Mouse (Mus musculus) embryonic facial prominence, embryonic 10.5 days (tissue): ENCODE measurements around the gene Gm49416. TPM values are rescaled to one million over a fixed set of nuclear protein-coding genes. Genes with fewer than 3 reads are reported as not detected.
"Not testable (repeated sequence)": the region's sequence is repeated elsewhere in the genome, so short reads cannot be mapped to it uniquely, and the experiment has no call there.

Source experiments
- DNase-seq: peaks from one replicate; pipeline ENCODE4 v3.0.0-alpha.2; 2017; ENCODE audit warnings: low spot score
- H3K27ac ChIP-seq: fragments of 300-500 bp; sonication (generic); replicated peaks from 2 replicates; pipeline ENCODE4 v1.5.1; 2016; ENCODE audit warnings: mild to moderate bottlenecking
- H3K27me3 ChIP-seq: fragments of 300-500 bp; sonication (generic); replicated peaks from 2 replicates; pipeline ENCODE4 v1.6.1; 2016; ENCODE audit warnings: low read depth, mild to moderate bottlenecking; ENCODE audit not compliant: poor library complexity, severe bottlenecking
- H3K36me3 ChIP-seq: fragments of 300-500 bp; sonication (generic); replicated peaks from 2 replicates; pipeline ENCODE4 v1.6.1; 2016; ENCODE audit warnings: mild to moderate bottlenecking, moderate library complexity
- H3K4me1 ChIP-seq: fragments of 300-500 bp; sonication (generic); 2 replicates; pipeline ENCODE4 v1.6.1; 2016
- H3K4me3 ChIP-seq: fragments of 300-500 bp; sonication (generic); 2 replicates; pipeline ENCODE4 v1.5.1; 2016; ENCODE audit warnings: mild to moderate bottlenecking, moderate library complexity
- H3K9me3 ChIP-seq: fragments of 300-500 bp; sonication (generic); 2 replicates; pipeline ENCODE4 v1.6.1; 2016; ENCODE audit warnings: mild to moderate bottlenecking
- WGBS: fragments of 180-500 bp; shearing (Covaris S2); methylation state at CpG from one replicate; pipeline ENCODE4 v1.1.7; 2016; 5-methylcytosine and 5-hydroxymethylcytosine counted together
- polyA plus RNA-seq: library from polyadenylated mRNA; unstranded; fragments of >200 nt; fragmentation: Nextera tagmentation; extraction: Ambion mirVana; gene quantifications from 2 replicates; pipeline ENCODE4 v1.2.1, GENCODE M21; 2016

Gene Gm49416
- polyA plus RNA-seq, 1 experiment from 2014 or later: 0.59 TPM

GRCm38 (mm10) chr19:8853117-8853516, 35.6 kb upstream of the Gm49416 start:
- Histone ChIP-seq H3K9me3 (no peaks in the 10 kb centered on the region), H3K27ac (no peak overlapping the region), H3K4me3 (no peak overlapping the region), H3K4me1 (peaks cover 24% of the 10 kb centered on the region), H3K36me3 (peaks cover 8% of the 10 kb centered on the region; the same call in 1 of the 2 replicates), H3K27me3 (no peaks in the 10 kb centered on the region)
- DNase-seq: no peak
- 85% methylated on average over 3 of the region's 3 CpGs for WGBS

- no peaks in the 10 kb centered on the region for H3K27me3 ChIP-seq
- no peak overlapping the region for H3K4me3 ChIP-seq
- H3K36me3 ChIP-seq: no peaks in the 10 kb centered on the region
- 43% methylated on average over 4 of the region's 4 CpGs for WGBS
- DNase-seq: peak; percentile 36
- no peak overlapping the region for H3K27ac ChIP-seq
- no peaks in the 10 kb centered on the region for H3K9me3 ChIP-seq
- peaks cover 9% of the 10 kb centered on the region for H3K4me1 ChIP-seq
Measured at GRCm38 (mm10) chr19:8857689-8858088, 31.0 kb upstream of the Gm49416 start.

- Histone ChIP-seq H3K36me3 (no peaks in the 10 kb centered on the region), H3K9me3 (no peaks in the 10 kb centered on the region), H3K27ac (no peak overlapping the region), H3K4me3 (no peak overlapping the region), H3K27me3 (no peaks in the 10 kb centered on the region), H3K4me1 (peaks cover 9% of the 10 kb centered on the region)
- DNase-seq: no peak
- 18% methylated on average over 1 of the region's 1 CpGs for WGBS
Measured at GRCm38 (mm10) chr19:8859018-8859417, 29.7 kb upstream of the Gm49416 start.

DNA sequence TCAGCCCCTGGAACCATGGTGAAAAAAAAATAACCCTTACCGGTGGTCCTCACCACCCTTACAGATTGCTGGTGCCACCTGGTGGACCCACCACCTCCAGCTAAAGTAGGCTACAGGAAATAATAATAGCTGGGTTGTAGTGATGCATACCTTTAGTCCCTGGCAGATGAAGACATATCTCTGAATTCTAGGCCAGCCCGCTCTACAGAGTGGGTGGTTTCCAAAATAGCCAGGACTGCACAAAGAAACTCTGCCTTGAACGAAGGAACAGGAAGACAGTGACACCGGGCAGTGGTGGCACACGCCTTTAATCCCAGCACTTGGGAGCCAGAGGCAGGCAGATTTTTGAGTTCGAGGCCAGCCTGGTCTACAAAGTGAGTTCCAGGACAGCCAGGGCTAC, 24.5 kb upstream of the Gm49416 start:
- Histone ChIP-seq H3K36me3 (no peaks in the 10 kb centered on the region), H3K4me3 (no peak overlapping the region), H3K4me1 (peaks cover 9% of the 10 kb centered on the region), H3K27me3 (no peaks in the 10 kb centered on the region), H3K27ac (no peak overlapping the region), H3K9me3 (no peaks in the 10 kb centered on the region)
- WGBS: 85% methylated on average over 6 of the region's 6 CpGs
- DNase-seq: no peak

GRCm38 (mm10) chr19:8870381-8870780, 18.3 kb upstream of the Gm49416 start:
- not testable (repeated sequence) for H3K9me3 ChIP-seq, DNase-seq, H3K27ac ChIP-seq, H3K27me3 ChIP-seq
- Histone ChIP-seq H3K36me3 (peaks cover 25% of the 10 kb centered on the region), H3K4me3 (peak overlapping the region; percentile 85), H3K4me1 (peaks cover 12% of the 10 kb centered on the region)
- 77% methylated on average over 3 of the region's 3 CpGs for WGBS

DNA sequence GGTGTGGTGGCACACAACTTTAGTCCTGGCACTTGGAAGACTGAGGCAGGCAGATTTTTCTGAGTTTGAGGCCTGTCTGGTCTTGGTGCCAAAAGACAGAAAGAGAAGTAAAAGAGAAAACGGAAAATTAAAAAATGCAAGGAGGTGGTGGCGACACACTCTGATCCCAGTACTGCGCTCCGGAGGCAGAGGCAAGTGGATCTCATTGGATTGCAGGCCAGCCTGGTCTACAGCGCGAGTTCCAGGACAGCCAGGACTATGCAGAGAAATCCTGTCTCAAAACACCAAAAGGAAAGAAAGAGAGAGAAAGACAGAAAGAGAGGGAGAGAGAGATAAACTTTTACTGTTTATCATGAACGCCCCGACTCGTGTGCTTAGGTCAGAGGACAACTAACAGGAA, 17.9 kb upstream of the Gm49416 start:
- Histone ChIP-seq H3K9me3 (no peaks in the 10 kb centered on the region), H3K36me3 (peaks cover 30% of the 10 kb centered on the region), H3K27ac (peak overlapping the region; percentile 91), H3K27me3 (no peaks in the 10 kb centered on the region), H3K4me1 (peaks cover 12% of the 10 kb centered on the region), H3K4me3 (peak overlapping the region; percentile 85)
- no peak for DNase-seq
- WGBS: 66% methylated on average over 9 of the region's 9 CpGs

- peak within 1 kb of the TSS; percentile 85 for H3K4me3 ChIP-seq
- under 1% methylated on average over 59 of the region's 59 CpGs for WGBS
- H3K27ac ChIP-seq: peak within 1 kb of the TSS; percentile 91
- peaks cover 12% of the 10 kb centered on the region for H3K4me1 ChIP-seq
- peak; percentile 96 for DNase-seq
- peaks cover 36% of the 10 kb centered on the region for H3K36me3 ChIP-seq
- no peaks in the 10 kb centered on the region for H3K9me3 ChIP-seq
- H3K27me3 ChIP-seq: no peaks in the 10 kb centered on the region
Measured at GRCm38 (mm10) chr19:8871267-8872186, 17.2 kb upstream of the Gm49416 start, which contains the start of gene Ubxn1. TSS of gene Ubxn1 (plus strand) at chr19:8871496.

GRCm38 (mm10) chr19:8872266-8872840, 16.4 kb upstream of the Gm49416 start:
- 77% methylated on average over 10 of the region's 10 CpGs for WGBS
- peak overlapping the region; percentile 91 for H3K27ac ChIP-seq

GRCm38 (mm10) chr19:8875031-8875430, 13.7 kb upstream of the Gm49416 start:
- no peak for DNase-seq
- H3K9me3 ChIP-seq: no peaks in the 10 kb centered on the region
- WGBS: 95% methylated on average over 7 of the region's 7 CpGs
- no peak overlapping the region for H3K4me3 ChIP-seq
- H3K27me3 ChIP-seq: no peaks in the 10 kb centered on the region
- peaks cover 63% of the 10 kb centered on the region for H3K36me3 ChIP-seq
- no peak overlapping the region for H3K27ac ChIP-seq
- H3K4me1 ChIP-seq: peaks cover 20% of the 10 kb centered on the region

More at GRCm38 (mm10) chr19:8872266-8872840, 16.4 kb upstream of the Gm49416 start:
- peak overlapping the region; percentile 85 for H3K4me3 ChIP-seq
- DNase-seq: no peak
- H3K4me1 ChIP-seq: peaks cover 12% of the 10 kb centered on the region
- no peaks in the 10 kb centered on the region for H3K9me3 ChIP-seq
- no peaks in the 10 kb centered on the region for H3K27me3 ChIP-seq
- peaks cover 44% of the 10 kb centered on the region for H3K36me3 ChIP-seq

- Histone ChIP-seq H3K4me3 (peak within 1 kb of the TSS; percentile 94), H3K4me1 (peaks cover 11% of the 10 kb centered on the region), H3K9me3 (no peaks in the 10 kb centered on the region), H3K27ac (peak within 1 kb of the TSS; percentile 92), H3K27me3 (no peaks in the 10 kb centered on the region), H3K36me3 (peaks cover 37% of the 10 kb centered on the region)
- under 1% methylated on average over 42 of the region's 42 CpGs for WGBS
- peak; percentile 87 for DNase-seq
Measured at GRCm38 (mm10) chr19:8880311-8881033, 8.3 kb upstream of the Gm49416 start, which contains the start of gene Uqcc3. TSS of gene Uqcc3 (minus strand) at chr19:8880923.

DNA sequence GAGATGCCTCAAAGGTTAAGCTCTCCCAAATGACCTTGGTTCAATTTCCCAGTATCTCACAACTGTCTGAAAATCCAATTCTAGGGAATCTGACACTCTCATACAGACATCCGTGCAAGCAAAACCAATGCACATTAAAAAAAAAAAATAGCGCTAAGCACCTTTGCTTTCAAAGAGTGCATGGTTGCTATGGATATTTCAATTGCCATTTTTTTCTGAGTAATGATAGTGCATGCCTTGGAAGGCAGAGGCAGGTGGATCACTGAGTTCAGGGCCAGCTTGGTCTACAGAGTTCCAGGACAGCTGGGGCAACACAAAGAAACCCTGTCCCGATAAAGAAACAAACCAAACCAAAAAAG, 7.7 kb upstream of the Gm49416 start:
- H3K27ac ChIP-seq: peak overlapping the region; percentile 92
- H3K27me3 ChIP-seq: no peaks in the 10 kb centered on the region
- peaks cover 11% of the 10 kb centered on the region for H3K4me1 ChIP-seq
- peaks cover 32% of the 10 kb centered on the region for H3K36me3 ChIP-seq
- no peaks in the 10 kb centered on the region for H3K9me3 ChIP-seq
- no peak for DNase-seq
- WGBS: 17% methylated on average over 3 of the region's 3 CpGs
- peak overlapping the region; percentile 94 for H3K4me3 ChIP-seq

DNA sequence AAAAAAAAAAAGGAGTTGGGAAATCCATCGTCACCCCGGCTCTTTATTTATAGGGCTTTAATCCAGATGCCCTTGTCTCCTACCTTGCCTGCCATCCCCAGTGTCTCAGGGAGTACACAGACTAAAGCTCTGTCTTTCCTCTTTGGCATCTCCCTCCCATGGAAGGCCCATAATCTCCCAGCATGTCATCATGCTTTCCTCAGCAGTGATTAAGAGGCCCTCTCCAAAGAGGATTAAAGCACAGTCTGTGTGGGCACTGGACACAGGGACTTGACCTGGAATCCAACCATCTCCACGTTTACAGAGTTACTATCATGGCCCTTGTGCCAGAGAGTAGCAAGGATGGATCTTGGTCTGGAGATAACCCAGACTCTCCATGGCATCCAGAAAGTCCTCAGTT, 5.1 kb upstream of the Gm49416 start, which contains the start of the genes Lbhd1 and Gm49403:
Lbhd1 (plus strand) TSS at position 117 of the 400 bp plus-strand sequence.
Gm49403 (plus strand) TSS at position 315 of the 400 bp plus-strand sequence.
- DNase-seq: no peak
- Histone ChIP-seq H3K4me3 (no peak within 1 kb of the TSS), H3K4me1 (peaks cover 23% of the 10 kb centered on the region), H3K9me3 (no peaks in the 10 kb centered on the region), H3K36me3 (peaks cover 9% of the 10 kb centered on the region), H3K27ac (no peak within 1 kb of the TSS), H3K27me3 (no peaks in the 10 kb centered on the region)
- 86% methylated on average over 3 of the region's 3 CpGs for WGBS
